Mouse (Mus musculus): ENCODE data around the gene Col16a1.
A peak's percentile ranks its signal among the peaks of the same experiment; 100 is the strongest.

Gene Col16a1

DNA sequence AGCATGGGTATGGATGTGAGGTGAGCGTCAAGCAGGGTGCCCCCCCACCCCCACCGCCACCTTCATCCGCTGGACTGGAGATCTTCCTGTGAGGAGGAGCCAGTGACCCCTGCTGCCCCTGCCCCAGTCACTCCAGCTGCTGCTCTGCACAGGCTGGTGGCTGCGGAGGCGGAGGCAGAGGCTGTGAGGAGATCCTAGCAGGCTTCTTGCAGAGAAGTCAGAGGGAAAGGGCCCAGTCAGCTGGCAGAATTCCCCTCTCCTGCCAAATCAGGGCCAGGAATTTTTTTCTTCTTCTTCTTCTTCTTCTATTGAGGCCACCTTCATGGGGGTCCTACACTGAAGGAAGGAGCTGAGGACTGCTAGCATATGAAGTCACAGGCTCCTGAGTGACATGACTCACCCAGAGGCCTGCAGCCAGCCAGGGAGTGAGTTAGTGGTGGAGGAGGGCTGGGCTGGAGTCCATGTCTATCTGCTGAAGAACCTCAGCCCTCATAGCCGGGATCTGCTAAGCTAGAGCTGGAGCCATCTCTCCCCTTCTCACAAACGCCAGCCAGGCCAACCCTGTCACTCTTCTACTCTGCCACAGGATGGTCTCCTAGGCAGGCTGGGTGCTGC lies 36.8 kb downstream of the Col16a1 start:
- no peak for DNase-seq (ENCODE audit: low spot score)

DNA sequence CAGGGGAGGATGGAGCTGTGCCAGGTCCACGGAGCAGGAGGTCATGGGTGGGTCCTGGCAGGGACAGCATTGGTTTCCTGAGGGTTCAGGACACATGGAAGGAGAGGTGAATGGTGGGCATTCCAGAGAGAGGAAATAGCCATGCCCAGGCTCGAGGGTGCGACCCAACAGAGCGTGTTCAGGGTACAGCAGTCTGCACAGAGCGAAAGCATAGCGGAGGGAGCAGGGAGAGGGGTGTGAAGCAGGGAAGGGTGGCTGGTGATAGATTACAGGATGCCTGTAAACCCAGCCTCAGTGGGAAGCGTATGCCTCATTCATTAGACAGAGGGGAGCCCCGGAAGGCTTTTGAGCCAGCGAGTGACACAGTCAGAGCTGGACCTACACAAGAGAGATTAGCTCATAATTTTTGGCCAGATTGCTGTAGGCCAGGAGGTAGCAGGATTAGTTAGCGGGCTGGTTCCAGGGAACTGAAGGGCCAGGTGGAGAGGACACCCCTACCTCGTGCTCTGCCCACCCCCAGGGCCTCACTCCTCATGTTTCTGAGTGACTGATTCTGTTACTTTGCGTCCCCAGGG lies 37.7 kb downstream of the Col16a1 start:
- DNase-seq (ENCODE audit: low spot score): no peak

DNA sequence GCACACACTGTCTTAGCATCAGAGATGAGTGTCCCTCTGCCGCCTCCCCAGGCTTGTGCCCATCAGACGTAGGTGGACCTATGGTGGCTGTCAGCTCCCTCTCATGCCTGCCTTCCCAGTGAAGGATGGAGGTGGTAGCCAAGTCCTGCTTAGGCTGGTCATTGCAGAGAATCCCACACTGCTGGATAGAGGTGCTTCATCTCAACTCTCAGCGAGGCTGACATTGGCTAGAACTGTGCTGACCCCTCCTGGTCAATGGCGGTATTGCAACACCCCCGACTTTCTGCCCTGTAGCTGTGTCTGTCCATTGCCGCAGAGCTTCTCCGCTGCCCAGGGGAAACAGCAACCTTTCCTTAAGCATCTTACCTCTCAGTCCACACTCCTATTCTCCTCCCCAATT lies 39.7 kb downstream of the Col16a1 start:
- DNase-seq (ENCODE audit: low spot score): peak; percentile 95

DNA sequence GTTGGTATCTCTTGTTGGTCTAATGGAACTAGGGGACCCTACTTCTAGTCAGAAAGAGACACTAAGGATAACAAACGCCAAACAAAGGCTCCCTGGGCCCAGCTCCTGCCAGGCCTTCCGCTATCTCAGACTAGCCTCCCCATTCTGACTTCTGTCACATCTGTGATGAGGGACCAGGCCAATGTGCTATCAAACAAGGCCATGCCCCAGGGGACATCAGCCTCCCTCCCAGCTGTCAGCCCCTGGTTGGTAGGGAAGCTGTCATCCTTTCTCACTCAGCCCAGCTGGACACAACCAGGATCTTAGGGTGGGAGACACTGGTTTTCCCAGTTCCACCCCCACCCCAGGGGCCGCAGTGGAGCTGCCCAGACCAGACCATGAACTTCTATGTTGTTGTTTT lies 47.5 kb downstream of the Col16a1 start:
- DNase-seq (ENCODE audit: low spot score): no peak

DNA sequence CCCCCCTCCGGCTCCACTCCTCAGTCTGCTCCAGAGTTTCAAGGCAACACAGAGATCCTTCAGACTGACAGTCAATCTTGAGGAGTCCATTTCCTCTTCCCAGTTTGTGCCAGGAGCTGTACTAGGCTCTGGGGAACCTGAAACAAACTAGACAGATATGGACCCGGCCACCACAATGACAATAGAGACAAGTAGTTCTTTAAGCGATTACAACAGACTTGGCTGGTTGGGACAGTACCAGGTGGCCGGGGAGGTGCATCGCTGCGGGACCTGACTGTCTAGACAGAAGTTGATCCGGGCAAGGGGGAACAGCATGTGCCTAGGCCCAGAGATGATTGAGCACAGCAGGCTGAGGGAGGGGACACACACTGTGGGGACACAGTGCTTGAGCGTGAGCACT lies 53.5 kb downstream of the Col16a1 start:
- no peak for DNase-seq (ENCODE audit: low spot score)

DNA sequence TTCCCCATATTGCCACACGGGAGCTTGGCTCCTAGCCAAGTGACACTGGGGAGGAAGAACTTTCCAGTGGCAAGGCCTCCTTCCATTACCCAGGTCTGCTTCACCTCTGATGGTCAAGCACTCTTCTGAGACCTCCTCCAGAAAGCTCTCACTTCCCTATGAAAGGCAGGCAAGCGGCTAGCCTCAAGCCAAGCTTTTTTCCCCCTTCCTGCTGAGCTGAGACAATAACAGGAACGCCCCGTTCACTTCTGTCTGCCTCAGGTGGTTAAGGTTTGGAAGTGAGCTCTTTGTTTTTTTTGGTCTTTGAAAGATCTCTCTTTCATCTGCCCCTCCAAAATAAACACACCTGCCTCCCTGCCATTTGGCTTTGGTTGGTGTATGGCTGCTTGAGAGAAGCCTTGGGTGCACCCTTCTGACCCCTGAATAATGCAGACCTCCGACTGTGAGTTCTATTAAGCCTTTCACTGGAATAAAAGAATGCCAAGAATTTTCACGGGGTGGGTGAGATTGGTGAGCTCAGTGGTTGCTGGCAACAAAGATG lies 54.5 kb downstream of the Col16a1 start, which contains the start of gene Pef1:
TSS of gene Pef1 (plus strand) at position 448 of the 541 bp plus-strand sequence.
- DNase-seq (ENCODE audit: low spot score): no peak

DNA sequence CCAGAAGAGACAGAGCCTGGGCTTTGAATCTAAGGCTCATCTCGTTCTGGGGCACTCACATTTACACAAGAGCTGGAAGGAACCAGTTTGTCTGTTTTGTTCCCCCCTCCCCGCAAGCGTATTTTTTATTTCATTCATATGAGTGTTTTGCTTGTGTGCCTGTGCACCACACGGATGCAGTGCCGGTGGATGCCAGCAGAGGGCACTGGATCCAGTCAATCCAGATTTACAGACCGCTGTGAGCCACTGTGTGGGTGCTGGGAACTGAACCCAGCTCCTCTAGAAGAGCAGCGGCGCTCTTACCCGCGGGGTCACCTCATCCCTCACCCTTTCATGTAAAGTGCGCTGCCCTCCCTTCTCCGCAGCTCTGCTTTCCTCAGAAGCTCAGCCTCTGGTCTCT lies 56.0 kb downstream of the Col16a1 start:
- no peak for DNase-seq (ENCODE audit: low spot score)

DNA sequence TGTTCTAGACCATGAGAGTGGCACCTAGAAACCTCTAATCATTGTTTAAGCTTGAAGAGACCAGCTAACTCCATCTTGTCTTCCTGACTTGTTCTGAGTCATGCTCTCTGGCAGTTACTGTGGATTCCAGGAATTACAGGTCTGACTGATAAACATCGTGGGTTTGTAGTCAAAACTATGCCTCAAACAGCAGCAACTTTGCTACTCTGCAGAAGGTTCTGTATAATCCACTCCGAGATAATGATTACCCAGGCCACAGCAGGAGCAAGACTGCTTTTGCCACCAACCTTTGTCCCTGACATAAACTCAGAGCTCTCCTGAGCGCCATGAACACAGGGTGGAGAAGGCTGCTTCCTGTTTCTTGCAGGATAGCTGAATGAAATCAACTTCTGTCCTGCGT lies 56.9 kb downstream of the Col16a1 start:
- DNase-seq (ENCODE audit: low spot score): no peak

DNA sequence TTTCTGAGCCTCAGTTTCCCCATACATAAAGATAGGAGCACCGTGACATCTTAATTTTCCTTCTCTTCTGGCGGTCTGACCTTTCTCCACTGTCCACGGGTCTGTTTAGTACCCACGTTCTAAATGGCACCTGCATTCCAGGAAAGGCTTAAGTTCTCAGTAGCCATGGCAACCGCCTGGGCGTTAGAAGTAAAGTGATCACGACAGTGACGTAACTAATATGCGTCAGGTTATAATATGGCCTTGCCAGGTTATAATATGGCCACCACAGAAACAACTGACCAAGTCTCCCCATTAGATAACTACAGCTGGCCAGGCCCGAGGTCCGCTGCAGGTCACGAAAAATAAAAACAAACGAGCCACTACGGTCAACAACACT lies 59.4 kb downstream of the Col16a1 start:
- DNase-seq (ENCODE audit: low spot score): no peak

DNA sequence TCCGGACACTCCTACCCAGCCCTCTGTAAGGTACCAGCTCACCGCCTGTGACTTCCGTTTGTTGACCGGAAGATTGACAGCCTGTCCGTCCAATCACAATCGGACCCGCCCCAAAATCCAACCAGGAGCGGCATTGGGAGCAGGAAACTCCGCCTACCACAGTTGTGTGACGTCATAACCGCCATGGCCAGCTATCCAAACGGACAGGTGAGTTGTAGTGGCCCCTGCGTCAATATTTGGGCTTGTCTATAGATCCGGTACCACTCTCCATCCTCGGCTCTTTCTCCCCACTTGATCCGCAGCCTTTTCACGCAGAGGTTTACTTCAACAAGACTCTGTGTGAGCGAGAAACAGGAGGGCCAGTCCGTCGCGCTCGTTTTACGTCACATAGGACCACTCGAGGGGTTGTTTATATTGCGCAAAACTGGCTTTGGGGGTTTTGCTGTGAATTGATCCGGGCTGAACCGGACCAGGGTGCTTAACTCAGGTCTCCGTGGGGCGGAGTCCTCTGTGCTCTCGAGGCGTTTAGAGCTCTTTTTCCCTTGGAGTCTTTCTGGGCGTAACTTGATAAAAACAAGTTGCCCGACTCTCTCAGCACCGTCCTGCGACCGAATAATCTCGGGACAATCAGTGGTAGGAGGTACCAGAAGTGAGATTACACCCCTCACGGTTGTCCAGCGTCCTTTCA lies 59.9 kb downstream of the Col16a1 start:
- DNase-seq (ENCODE audit: low spot score): peak; percentile 100

DNA sequence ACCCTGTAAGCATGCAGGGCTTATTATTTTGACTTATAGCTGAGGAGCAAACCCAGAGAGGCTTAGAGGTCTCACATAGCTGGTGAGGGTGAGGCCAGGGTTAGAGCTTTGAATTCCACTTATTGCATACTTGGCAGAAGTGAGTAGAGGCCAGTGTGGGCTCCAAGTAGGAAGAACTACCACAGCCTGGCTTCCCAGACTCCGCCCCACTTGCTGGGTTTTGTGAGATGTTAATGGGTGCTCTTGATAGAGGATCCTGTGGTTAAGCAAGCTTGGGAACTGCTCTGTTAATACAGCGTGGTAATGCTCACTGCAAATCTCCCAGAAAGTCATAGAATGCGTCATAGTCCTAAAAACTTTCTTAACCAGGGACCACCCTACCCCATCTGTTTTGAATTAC lies 61.3 kb downstream of the Col16a1 start:
- DNase-seq (ENCODE audit: low spot score): no peak

DNA sequence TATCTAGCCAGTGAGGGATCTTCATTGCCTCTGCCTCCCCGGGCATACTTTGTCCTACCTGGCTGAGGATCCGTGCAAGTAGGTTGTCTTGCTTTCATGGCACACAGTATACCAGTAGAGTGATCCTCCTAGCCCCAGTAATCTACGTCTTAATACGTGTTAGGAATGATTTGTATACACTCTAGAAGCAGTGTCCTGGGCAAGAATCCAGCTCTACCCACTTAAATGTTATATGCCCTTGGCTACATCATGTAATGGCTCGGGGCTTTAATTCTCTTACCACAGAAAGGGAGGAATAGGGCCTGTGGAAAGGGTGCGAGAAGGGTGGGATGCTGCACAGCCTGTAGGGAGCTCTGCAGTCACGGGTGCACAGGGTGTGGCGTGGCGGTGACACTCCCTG lies 62.0 kb downstream of the Col16a1 start:
- no peak for DNase-seq (ENCODE audit: low spot score)

DNA sequence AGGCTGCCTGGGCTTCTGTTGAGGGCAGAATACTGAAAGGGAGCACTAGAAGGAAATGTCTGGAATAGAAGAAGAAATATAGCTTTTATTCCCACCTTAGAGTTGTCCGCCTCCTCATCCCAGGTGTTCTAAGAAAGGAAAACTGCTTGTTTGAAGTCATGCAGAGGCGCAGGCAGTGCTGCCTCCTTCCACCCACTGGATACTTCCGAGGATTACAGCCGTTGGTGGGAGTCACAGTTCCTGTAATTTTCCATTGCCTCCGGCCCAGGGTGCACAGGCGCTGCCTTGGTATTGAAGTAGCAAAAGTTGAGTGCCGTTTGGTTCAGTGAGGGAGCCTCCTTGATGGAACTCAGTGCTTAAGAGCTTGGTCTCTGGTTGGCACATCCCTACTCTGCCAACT lies 62.5 kb downstream of the Col16a1 start:
- no peak for DNase-seq (ENCODE audit: low spot score)

DNA sequence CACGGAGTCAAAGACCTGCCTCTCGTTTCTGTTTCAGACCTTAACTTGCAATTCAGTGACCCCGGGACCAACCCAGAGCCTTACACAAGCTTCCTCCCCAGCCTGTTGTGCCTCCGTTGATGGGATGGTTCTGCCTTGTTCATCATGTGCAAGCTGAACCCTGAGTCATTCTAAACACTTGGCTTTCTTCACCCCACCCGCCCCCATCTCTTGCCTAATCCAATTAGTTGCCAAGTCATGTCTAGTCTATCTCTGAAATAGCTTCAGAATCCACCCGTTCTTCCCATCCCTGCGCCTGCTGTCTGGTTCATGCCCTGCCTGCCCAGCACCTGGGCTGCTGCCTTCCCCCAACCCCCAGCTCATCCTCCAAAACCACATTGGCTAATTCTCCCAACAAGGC lies 64.7 kb downstream of the Col16a1 start:
- peak; percentile 40 for DNase-seq (ENCODE audit: low spot score)

DNA sequence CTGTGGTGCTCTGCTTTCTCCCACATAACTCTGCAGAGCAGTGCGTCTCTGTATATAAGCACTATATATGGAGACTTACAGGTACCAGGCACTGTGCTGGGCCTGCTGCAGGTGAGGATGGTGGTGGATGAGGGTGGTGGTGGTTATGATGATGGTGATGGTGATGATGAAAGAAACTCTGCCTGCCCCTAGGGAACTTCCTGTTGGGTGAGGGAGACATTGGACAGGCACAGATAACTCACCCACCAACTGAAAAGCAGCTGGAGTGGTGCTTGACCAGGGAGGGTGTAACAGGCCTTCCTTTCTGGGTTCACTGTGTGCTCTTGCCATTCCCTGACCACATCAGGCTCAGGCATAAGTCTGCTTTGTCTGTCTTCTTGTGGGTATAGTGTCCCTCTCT lies 65.1 kb downstream of the Col16a1 start:
- no peak for DNase-seq (ENCODE audit: low spot score)

DNA sequence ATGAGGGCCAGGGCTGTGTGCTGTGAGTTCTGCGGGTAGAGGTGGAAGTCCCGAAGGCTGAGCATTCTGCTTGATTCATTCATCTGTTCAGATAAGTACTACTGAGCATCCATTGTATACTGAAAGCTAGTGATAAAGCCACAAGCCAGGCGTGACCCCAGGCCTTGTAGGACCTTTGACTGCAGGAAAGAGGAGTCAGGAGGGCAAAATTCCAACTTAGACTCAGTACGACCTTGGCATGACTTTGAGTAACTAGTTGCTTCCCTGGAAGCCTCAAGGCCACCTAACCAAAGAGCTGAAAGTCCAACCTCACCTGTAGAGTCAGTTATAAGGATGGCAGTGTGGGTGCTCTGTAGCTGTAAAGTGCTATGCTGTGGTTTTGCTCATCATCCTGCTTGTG lies 73.1 kb downstream of the Col16a1 start:
- no peak for DNase-seq (ENCODE audit: low spot score)

DNA sequence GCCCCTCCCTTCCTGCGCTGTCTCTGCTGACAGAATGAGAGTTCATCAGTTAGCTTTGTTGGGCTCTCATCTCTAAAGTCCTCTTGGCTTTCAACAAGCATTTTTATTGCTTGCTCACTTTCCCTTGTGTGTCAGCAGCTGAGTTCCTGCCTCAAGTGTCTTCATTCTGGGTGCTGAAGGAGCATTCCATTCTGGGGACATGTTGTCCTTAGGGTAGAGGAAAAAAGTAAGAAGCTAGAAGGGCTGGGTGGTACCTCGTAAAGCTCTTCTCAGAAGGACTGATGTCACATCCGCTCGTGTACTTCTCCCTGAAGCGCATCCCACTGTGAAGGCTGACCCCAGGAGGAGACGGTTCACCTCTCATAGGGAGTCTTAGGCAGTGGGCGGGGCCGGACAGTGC lies 73.9 kb downstream of the Col16a1 start:
- no peak for DNase-seq (ENCODE audit: low spot score)

DNA sequence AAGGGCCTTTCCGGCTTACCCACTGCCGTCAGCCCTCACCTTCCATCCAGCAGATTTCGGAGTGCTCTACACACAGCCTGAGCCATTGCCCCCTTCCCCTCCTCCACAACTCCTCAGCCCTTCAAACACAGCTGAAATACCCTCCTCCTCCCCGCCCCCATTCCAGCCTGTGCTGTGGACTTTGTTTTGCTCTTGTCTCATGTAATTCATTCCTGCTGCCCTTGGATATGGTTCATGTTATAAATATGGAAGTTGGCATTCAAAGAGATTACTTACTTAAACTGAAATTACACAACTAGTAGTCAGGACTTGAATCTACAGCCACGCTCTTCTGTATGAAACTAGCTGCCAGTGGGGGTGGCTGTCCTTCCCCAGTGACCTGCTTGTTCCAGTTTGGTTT lies 75.4 kb downstream of the Col16a1 start:
- DNase-seq (ENCODE audit: low spot score): no peak

DNA sequence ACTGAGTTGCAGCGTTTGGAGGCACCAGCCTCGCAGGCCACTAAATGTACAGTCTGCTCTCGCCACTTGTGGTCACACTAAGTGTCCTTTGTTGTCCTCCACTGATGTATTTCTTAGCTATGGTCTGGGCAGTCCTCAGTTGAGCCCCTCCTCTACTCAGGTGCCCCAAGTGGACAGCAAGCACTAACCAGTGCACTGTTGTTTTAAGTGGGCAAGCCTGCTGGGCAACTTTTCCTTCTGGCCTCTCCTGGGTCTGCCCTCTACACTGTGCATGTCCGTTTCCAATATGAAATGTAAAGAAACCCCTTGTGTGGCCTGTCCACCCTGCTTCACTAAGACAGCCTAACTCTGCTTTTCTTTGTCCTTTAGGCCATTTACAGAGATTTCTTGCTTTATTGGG lies 76.5 kb downstream of the Col16a1 start:
- no peak for DNase-seq (ENCODE audit: low spot score)

DNA sequence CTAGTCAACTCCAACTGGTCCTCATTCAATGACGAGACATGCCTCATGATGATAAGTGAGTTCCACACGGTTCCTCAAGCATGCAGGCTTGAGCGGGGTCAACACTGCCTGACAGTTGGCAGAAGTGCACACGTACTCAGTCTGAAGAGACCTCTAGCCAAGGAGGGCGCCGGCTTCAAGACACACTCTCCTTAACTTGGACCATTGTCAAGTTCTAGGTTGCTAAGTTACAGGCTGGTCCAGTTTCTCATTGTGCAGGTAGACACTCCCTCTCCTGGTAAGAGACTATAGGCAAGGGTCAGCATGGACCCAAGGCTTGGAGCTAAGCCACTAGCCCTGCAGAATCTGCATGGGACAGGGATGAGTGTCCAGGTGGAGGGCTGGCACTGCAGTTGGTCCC lies 77.5 kb downstream of the Col16a1 start:
- no peak for DNase-seq (ENCODE audit: low spot score)

DNA sequence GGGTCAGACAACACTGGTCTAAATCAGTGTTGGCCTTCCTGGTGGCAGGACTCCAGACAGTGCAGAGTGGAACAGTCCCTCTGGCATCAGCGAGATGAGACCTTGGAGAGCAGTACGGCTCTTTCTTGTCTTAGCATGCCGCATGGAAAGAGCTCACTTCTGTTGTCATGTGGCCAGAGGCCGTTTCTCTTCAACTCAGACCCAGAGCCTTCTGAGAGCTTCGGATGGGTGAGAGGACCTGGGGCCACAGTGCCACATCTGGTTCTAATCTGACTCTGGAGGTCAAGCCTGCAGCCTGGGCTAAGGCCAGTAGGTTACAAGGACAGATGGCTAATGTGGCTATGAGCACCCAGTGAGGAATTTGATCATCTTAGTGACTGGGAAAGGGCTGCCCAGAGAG lies 78.3 kb downstream of the Col16a1 start:
- DNase-seq (ENCODE audit: low spot score): no peak

DNA sequence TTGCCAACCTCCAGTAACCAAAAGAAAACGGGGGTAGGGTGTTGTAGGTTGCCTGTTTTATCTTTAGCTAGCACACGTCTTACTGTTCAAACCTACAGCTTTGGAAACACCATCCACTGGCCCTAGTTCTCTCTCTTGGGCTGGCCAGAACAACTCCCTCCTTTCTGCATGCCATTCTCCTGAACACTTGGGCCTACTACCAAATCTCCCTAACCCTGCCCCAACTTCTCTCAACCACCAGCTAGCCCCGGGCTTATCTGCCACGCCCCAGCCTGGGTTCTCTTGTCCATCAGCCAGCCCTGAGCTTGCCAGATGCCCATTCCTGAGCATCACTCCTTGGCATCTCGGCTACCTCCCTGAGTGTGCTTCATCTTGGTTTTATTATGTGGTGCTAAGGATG lies 81.3 kb downstream of the Col16a1 start:
- DNase-seq (ENCODE audit: low spot score): no peak

DNA sequence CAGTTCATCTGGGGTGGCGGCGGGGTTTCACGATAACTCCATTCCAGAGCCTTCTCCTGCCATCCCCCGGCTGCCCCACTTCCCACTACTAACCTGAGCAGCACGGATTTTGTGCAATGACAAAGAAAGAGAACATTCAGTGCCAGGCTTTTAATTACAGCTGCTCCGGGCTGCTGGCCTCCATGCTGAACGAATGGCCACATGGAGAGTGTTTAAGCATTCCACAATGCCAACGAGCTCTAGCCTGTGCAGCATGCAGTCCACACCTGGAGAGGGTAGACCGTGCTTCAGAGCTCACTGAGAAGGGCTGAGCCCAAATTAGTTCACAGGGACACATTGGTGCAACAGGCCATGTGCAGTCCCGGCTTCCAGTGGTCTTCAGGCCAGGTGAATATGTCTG lies 82.4 kb downstream of the Col16a1 start:
- DNase-seq (ENCODE audit: low spot score): no peak
